Mouse (Mus musculus) layer of hippocampus, adult 2 months (tissue): ENCODE results near the gene Slc17a6. TPM values are rescaled to one million over a fixed set of nuclear protein-coding genes. Genes with fewer than 3 reads are reported as not detected.

Experiments used
- DNase-seq, 2 experiments: peaks; one replicate each; pipeline ENCODE4 v3.0.0; 2022; ENCODE audit warnings: low spot score in 2 of 2
- H3K27ac ChIP-seq: fragments of 200-600 bp; 2 replicates; pipeline ENCODE4 v1.8.1; 2022
- H3K4me3 ChIP-seq: fragments of 200-600 bp; 2 replicates; pipeline ENCODE4 v1.8.1; 2022; ENCODE audit warnings: mild to moderate bottlenecking
- CTCF ChIP-seq: fragments of 200-600 bp; conservative IDR thresholded peaks from 2 replicates; pipeline ENCODE4 v1.8.1; 2022; ENCODE audit warnings: antibody characterized with exemption, mild to moderate bottlenecking, moderate library complexity
- long read RNA-seq, 2 experiments: library from polyadenylated mRNA; stranded (forward); transcript quantifications; one replicate each; pipeline ENCODE4 v2.0.0; 2021; ENCODE audit warnings: borderline mapping rate in 2 of 2
- total RNA-seq, 2 experiments: library from RNA; stranded (reverse); gene quantifications; 2 replicates each; pipeline ENCODE4 v1.2.3; 2021

Gene Slc17a6
- 10 to 100 TPM in 1 of 2 experiments, 1 to 10 TPM in 1; 9.4 to 12.7 TPM for total RNA-seq
- long read RNA-seq, experiment 1, full-length matches to known transcripts: 3 of 4 reads
- long read RNA-seq, experiment 1, partial matches to known transcripts: 0 of 4 reads
- long read RNA-seq, experiment 1, other reads (novel, unspliced or antisense): 1 of 4 reads
- long read RNA-seq, experiment 2, full-length matches to known transcripts: 6 of 8 reads
- long read RNA-seq, experiment 2, partial matches to known transcripts: 2 of 8 reads
- long read RNA-seq, experiment 2, other reads (novel, unspliced or antisense): 0 of 8 reads

GRCm38 (mm10) chr7:51621694-51622145, at the start of gene Slc17a6:
Gene Slc17a6, plus strand, starts transcription at chr7:51622006.
- Histone ChIP-seq H3K27ac (no peak within 1 kb of the TSS), H3K4me3 (peak within 1 kb of the TSS; percentile 35)
- no peak for TF ChIP-seq CTCF
- DNase-seq: peak; percentile 35 to 46

- Histone ChIP-seq H3K4me3 (no peak overlapping the region), H3K27ac (no peak overlapping the region)
- no peak for TF ChIP-seq CTCF
- peak; percentile 32 to 65 for DNase-seq
Observed at GRCm38 (mm10) chr7:51600021-51600420, 21.8 kb upstream of the Slc17a6 start.

GRCm38 (mm10) chr7:51603741-51604140, 18.1 kb upstream of the Slc17a6 start:
- no peak for DNase-seq
- TF ChIP-seq CTCF: no peak
- H3K27ac ChIP-seq: no peak overlapping the region
- no peak overlapping the region for H3K4me3 ChIP-seq

- H3K4me3 ChIP-seq: no peak overlapping the region
- peak; percentile 82 for TF ChIP-seq CTCF
- H3K27ac ChIP-seq: no peak overlapping the region
- no peak for DNase-seq
Observed at GRCm38 (mm10) chr7:51614404-51614803, 7.4 kb upstream of the Slc17a6 start.

- DNase-seq: no peak
- Histone ChIP-seq H3K4me3 (no peak overlapping the region), H3K27ac (no peak overlapping the region)
- peak; percentile 82 for TF ChIP-seq CTCF
Observed at GRCm38 (mm10) chr7:51617941-51618340, 3.9 kb upstream of the Slc17a6 start.

GRCm38 (mm10) chr7:51618412-51618811, 3.4 kb upstream of the Slc17a6 start:
- H3K4me3 ChIP-seq: no peak overlapping the region
- no peak overlapping the region for H3K27ac ChIP-seq
- no peak for DNase-seq
- TF ChIP-seq CTCF: no peak

GRCm38 (mm10) chr7:51619977-51620376, 1.8 kb upstream of the Slc17a6 start:
- no peak overlapping the region for H3K27ac ChIP-seq
- no peak for DNase-seq
- H3K4me3 ChIP-seq: no peak overlapping the region
- no peak for TF ChIP-seq CTCF

- no peak for DNase-seq
- no peak for TF ChIP-seq CTCF
- H3K4me3 ChIP-seq: peak overlapping the region; percentile 35
- no peak overlapping the region for H3K27ac ChIP-seq
Observed at GRCm38 (mm10) chr7:51622196-51622595, 390 bp downstream of the Slc17a6 start.

GRCm38 (mm10) chr7:51622666-51623065, 860 bp downstream of the Slc17a6 start:
- DNase-seq: no peak
- H3K4me3 ChIP-seq: peak overlapping the region; percentile 35; the same call in 1 of the 2 replicates
- no peak overlapping the region for H3K27ac ChIP-seq
- TF ChIP-seq CTCF: no peak

- DNase-seq: no peak
- Histone ChIP-seq H3K4me3 (no peak overlapping the region), H3K27ac (no peak overlapping the region)
- no peak for TF ChIP-seq CTCF
Observed at GRCm38 (mm10) chr7:51624336-51624897, 2.6 kb downstream of the Slc17a6 start.

- no peak for TF ChIP-seq CTCF
- no peak for DNase-seq
- Histone ChIP-seq H3K4me3 (no peak overlapping the region), H3K27ac (no peak overlapping the region)
Observed at GRCm38 (mm10) chr7:51625161-51625560, 3.4 kb downstream of the Slc17a6 start.

GRCm38 (mm10) chr7:51625591-51626255, 3.9 kb downstream of the Slc17a6 start:
- no peak overlapping the region for H3K4me3 ChIP-seq
- no peak for TF ChIP-seq CTCF
- no peak overlapping the region for H3K27ac ChIP-seq
- no peak for DNase-seq

GRCm38 (mm10) chr7:51626451-51627000, 4.7 kb downstream of the Slc17a6 start:
- no peak for TF ChIP-seq CTCF
- no peak for DNase-seq
- H3K4me3 ChIP-seq: no peak overlapping the region
- H3K27ac ChIP-seq: no peak overlapping the region
